Mouse (Mus musculus) liver, embryonic 15.5 days (tissue): ENCODE measurements at regions not wholly inside any gene's neighbourhood (a gene's known extent, or its start where the extent isn't known, plus 50 kb on each side); places are given as distances from the start of the nearest gene placed in this dataset.

Experiments used
- ATAC-seq: fragments of 200-750 bp; cut with Nextera tagmentation; 2 replicates; pipeline ENCODE4 v1.8.0; 2017; ENCODE audit warnings: moderate number of reproducible peaks, mild to moderate bottlenecking, moderate library complexity; ENCODE audit not compliant: insufficient read depth
- H3K27ac ChIP-seq: fragments of 300-500 bp; sonication (generic); replicated peaks from 2 replicates; pipeline ENCODE4 v1.5.1; 2015; ENCODE audit warnings: mild to moderate bottlenecking, inconsistent platforms
- H3K27me3 ChIP-seq: fragments of 300-500 bp; sonication (generic); 2 replicates; pipeline ENCODE4 v1.6.1; 2015; ENCODE audit warnings: mild to moderate bottlenecking, inconsistent platforms
- H3K36me3 ChIP-seq: fragments of 300-500 bp; sonication (generic); replicated peaks from 2 replicates; pipeline ENCODE4 v1.6.1; 2015; ENCODE audit warnings: moderate library complexity, mild to moderate bottlenecking, inconsistent platforms
- H3K4me1 ChIP-seq: fragments of 300-500 bp; sonication (generic); replicated peaks from 2 replicates; pipeline ENCODE4 v1.6.1; 2015; ENCODE audit warnings: inconsistent platforms
- H3K4me2 ChIP-seq: fragments of 300-500 bp; sonication (generic); 2 replicates; pipeline ENCODE4 v1.6.1; 2015; ENCODE audit warnings: moderate library complexity, mild to moderate bottlenecking, inconsistent platforms
- H3K4me3 ChIP-seq: fragments of 300-500 bp; sonication (generic); replicated peaks from 2 replicates; pipeline ENCODE4 v1.5.1; 2015; ENCODE audit warnings: mild to moderate bottlenecking, inconsistent platforms
- H3K9ac ChIP-seq: fragments of 300-500 bp; sonication (generic); 2 replicates; pipeline ENCODE4 v1.6.1; 2015; ENCODE audit warnings: moderate library complexity, mild to moderate bottlenecking, inconsistent platforms
- H3K9me3 ChIP-seq: fragments of 300-500 bp; sonication (generic); replicated peaks from 2 replicates; pipeline ENCODE4 v1.6.1; 2016; ENCODE audit warnings: inconsistent platforms
- WGBS: fragments of 180-500 bp; shearing (Covaris S2); methylation state at CpG from one replicate; pipeline ENCODE4 v1.1.7; 2015; ENCODE audit warnings: mixed read lengths; ENCODE audit not compliant: insufficient replicate concordance; 5-methylcytosine and 5-hydroxymethylcytosine counted together

GRCm38 (mm10) chr9:61757806-61758205, 156.5 kb downstream of the Rplp1 start:
- Histone ChIP-seq H3K4me3 (no peak overlapping the region), H3K36me3 (no peaks in the 10 kb centered on the region), H3K9me3 (no peaks in the 10 kb centered on the region), H3K27ac (no peak overlapping the region), H3K4me1 (no peaks in the 10 kb centered on the region), H3K4me2 (no peak overlapping the region), H3K27me3 (no peaks in the 10 kb centered on the region), H3K9ac (no peak overlapping the region)
- no peak for ATAC-seq
- WGBS, result 52% methylated on average over 3 of the region's 3 CpGs

GRCm38 (mm10) chr9:61756801-61757342, 157.5 kb downstream of the Rplp1 start:
- WGBS, result 75% methylated on average over 24 of the region's 24 CpGs
- Histone ChIP-seq H3K4me3 (no peak overlapping the region), H3K4me2 (no peak overlapping the region), H3K27ac (no peak overlapping the region), H3K4me1 (no peaks in the 10 kb centered on the region), H3K9ac (no peak overlapping the region), H3K27me3 (no peaks in the 10 kb centered on the region), H3K9me3 (no peaks in the 10 kb centered on the region), H3K36me3 (no peaks in the 10 kb centered on the region)
- no peak for ATAC-seq

- WGBS, result 68% methylated on average over 15 of the region's 15 CpGs
- ATAC-seq, result no peak
- H3K9ac ChIP-seq, result no peak overlapping the region
- H3K27me3 ChIP-seq, result no peaks in the 10 kb centered on the region
- H3K4me3 ChIP-seq, result no peak overlapping the region
- no peaks in the 10 kb centered on the region for H3K36me3 ChIP-seq
- no peak overlapping the region for H3K27ac ChIP-seq
- no peaks in the 10 kb centered on the region for H3K4me1 ChIP-seq
- H3K4me2 ChIP-seq, result no peak overlapping the region
- H3K9me3 ChIP-seq, result no peaks in the 10 kb centered on the region
These were observed 158.0 kb downstream of the Rplp1 start for GRCm38 (mm10) chr9:61756224-61756800.

GRCm38 (mm10) chr9:61755311-61755710, 159.0 kb downstream of the Rplp1 start:
- no peaks in the 10 kb centered on the region for H3K4me1 ChIP-seq
- H3K4me2 ChIP-seq, result no peak overlapping the region
- no peaks in the 10 kb centered on the region for H3K27me3 ChIP-seq
- ATAC-seq, result no peak
- no peak overlapping the region for H3K9ac ChIP-seq
- H3K9me3 ChIP-seq, result no peaks in the 10 kb centered on the region
- H3K36me3 ChIP-seq, result no peaks in the 10 kb centered on the region
- 71% methylated on average over 3 of the region's 3 CpGs for WGBS
- no peak overlapping the region for H3K4me3 ChIP-seq
- no peak overlapping the region for H3K27ac ChIP-seq

- Histone ChIP-seq H3K9ac (no peak overlapping the region), H3K4me3 (no peak overlapping the region), H3K36me3 (no peaks in the 10 kb centered on the region), H3K9me3 (no peaks in the 10 kb centered on the region), H3K27me3 (no peaks in the 10 kb centered on the region), H3K4me1 (no peaks in the 10 kb centered on the region), H3K4me2 (no peak overlapping the region), H3K27ac (no peak overlapping the region)
- 23% methylated on average over 9 of the region's 10 CpGs for WGBS
- ATAC-seq, result no peak
These were observed 160.5 kb downstream of the Rplp1 start for GRCm38 (mm10) chr9:61753795-61754194.

- H3K9me3 ChIP-seq, result no peaks in the 10 kb centered on the region
- H3K9ac ChIP-seq, result no peak overlapping the region
- no peak overlapping the region for H3K4me3 ChIP-seq
- ATAC-seq, result no peak
- no peak overlapping the region for H3K27ac ChIP-seq
- H3K27me3 ChIP-seq, result no peaks in the 10 kb centered on the region
- 42% methylated on average over 4 of the region's 4 CpGs for WGBS
- no peaks in the 10 kb centered on the region for H3K4me1 ChIP-seq
- H3K36me3 ChIP-seq, result no peaks in the 10 kb centered on the region
- H3K4me2 ChIP-seq, result no peak overlapping the region
These were observed 165.1 kb downstream of the Rplp1 start for GRCm38 (mm10) chr9:61749201-61749600.

GRCm38 (mm10) chr9:61748416-61748815, 165.9 kb downstream of the Rplp1 start:
- no peaks in the 10 kb centered on the region for H3K36me3 ChIP-seq
- no peak overlapping the region for H3K9ac ChIP-seq
- H3K4me1 ChIP-seq, result no peaks in the 10 kb centered on the region
- no peaks in the 10 kb centered on the region for H3K9me3 ChIP-seq
- no peak overlapping the region for H3K4me3 ChIP-seq
- H3K4me2 ChIP-seq, result no peak overlapping the region
- H3K27ac ChIP-seq, result no peak overlapping the region
- ATAC-seq, result no peak
- H3K27me3 ChIP-seq, result no peaks in the 10 kb centered on the region

- 44% methylated on average over 6 of the region's 6 CpGs for WGBS
- H3K4me3 ChIP-seq, result no peak overlapping the region
- H3K9ac ChIP-seq, result no peak overlapping the region
- no peaks in the 10 kb centered on the region for H3K9me3 ChIP-seq
- no peaks in the 10 kb centered on the region for H3K4me1 ChIP-seq
- no peak overlapping the region for H3K27ac ChIP-seq
- no peak for ATAC-seq
- H3K27me3 ChIP-seq, result no peaks in the 10 kb centered on the region
- no peak overlapping the region for H3K4me2 ChIP-seq
- no peaks in the 10 kb centered on the region for H3K36me3 ChIP-seq
These were observed 167.9 kb downstream of the Rplp1 start for GRCm38 (mm10) chr9:61746401-61746800.

- 53% methylated on average over 7 of the region's 7 CpGs for WGBS
- Histone ChIP-seq H3K9ac (no peak overlapping the region), H3K27me3 (no peaks in the 10 kb centered on the region), H3K4me2 (no peak overlapping the region), H3K4me1 (no peaks in the 10 kb centered on the region), H3K9me3 (no peaks in the 10 kb centered on the region), H3K36me3 (no peaks in the 10 kb centered on the region), H3K4me3 (no peak overlapping the region), H3K27ac (no peak overlapping the region)
- ATAC-seq, result no peak
These were observed 169.0 kb downstream of the Rplp1 start for GRCm38 (mm10) chr9:61745301-61745801.

GRCm38 (mm10) chr9:61733540-61733939, 180.8 kb downstream of the Rplp1 start:
- Histone ChIP-seq H3K27me3 (no peaks in the 10 kb centered on the region), H3K4me1 (no peaks in the 10 kb centered on the region), H3K9me3 (no peaks in the 10 kb centered on the region), H3K4me2 (no peak overlapping the region), H3K27ac (no peak overlapping the region), H3K36me3 (no peaks in the 10 kb centered on the region), H3K9ac (no peak overlapping the region), H3K4me3 (no peak overlapping the region)
- WGBS, result 26% methylated on average over 2 of the region's 2 CpGs
- no peak for ATAC-seq

GRCm38 (mm10) chr9:61732747-61733146, 181.6 kb downstream of the Rplp1 start:
- no peaks in the 10 kb centered on the region for H3K27me3 ChIP-seq
- 49% methylated on average over 4 of the region's 4 CpGs for WGBS

GRCm38 (mm10) chr9:61728115-61728514, 186.2 kb downstream of the Rplp1 start:
- 51% methylated on average over 4 of the region's 4 CpGs for WGBS
- ATAC-seq, result no peak
- H3K4me3 ChIP-seq, result no peak overlapping the region
- H3K4me2 ChIP-seq, result no peak overlapping the region
- H3K9ac ChIP-seq, result no peak overlapping the region
- no peaks in the 10 kb centered on the region for H3K9me3 ChIP-seq
- no peaks in the 10 kb centered on the region; the same call in 1 of the 2 replicates for H3K4me1 ChIP-seq
- H3K36me3 ChIP-seq, result no peaks in the 10 kb centered on the region
- no peaks in the 10 kb centered on the region for H3K27me3 ChIP-seq
- no peak overlapping the region for H3K27ac ChIP-seq

More at GRCm38 (mm10) chr9:61732747-61733146, 181.6 kb downstream of the Rplp1 start:
- Histone ChIP-seq H3K9me3 (no peaks in the 10 kb centered on the region), H3K4me2 (no peak overlapping the region), H3K9ac (no peak overlapping the region), H3K4me1 (no peaks in the 10 kb centered on the region; the same call in 1 of the 2 replicates), H3K36me3 (no peaks in the 10 kb centered on the region), H3K4me3 (no peak overlapping the region), H3K27ac (no peak overlapping the region)
- ATAC-seq, result no peak
